Mouse (Mus musculus) myocyte (in vitro differentiated cells): Measurements from ENCODE around the gene Awat2. TPM values are rescaled to one million over a fixed set of nuclear protein-coding genes. Genes with fewer than 3 reads are reported as not detected.
"Not testable (repeated sequence)": the region's sequence is repeated elsewhere in the genome, so short reads cannot be mapped to it uniquely, and the experiment has no call there.

Source experiments
- H3K27me3 ChIP-seq: one replicate; pipeline ENCODE4 v1.6.1; 2011; ENCODE audit not compliant: control insufficient read depth, insufficient read depth, insufficient read length
- H3K36me3 ChIP-seq: one replicate; pipeline ENCODE4 v1.6.1; 2011; ENCODE audit not compliant: control insufficient read depth, insufficient read depth
- H3K4me2 ChIP-seq: one replicate; pipeline ENCODE4 v1.6.1; 2011; ENCODE audit warnings: low read depth, control low read depth
- H3K4me3 ChIP-seq: one replicate; pipeline ENCODE4 v1.5.1; 2011; ENCODE audit warnings: mild to moderate bottlenecking, control low read depth, moderate library complexity
- H3K79me2 ChIP-seq: one replicate; pipeline ENCODE4 v1.6.1; 2011; ENCODE audit not compliant: control insufficient read depth, insufficient read depth
- H3ac ChIP-seq: one replicate; pipeline ENCODE4 v1.6.1; 2011; ENCODE audit not compliant: control insufficient read depth, insufficient read length
- CEBPB ChIP-seq: IDR thresholded peaks from 2 replicates; pipeline ENCODE4 v1.6.1; 2011; ENCODE audit warnings: mild to moderate bottlenecking, moderate library complexity; ENCODE audit not compliant: poor library complexity, insufficient read depth, severe bottlenecking
- E2F4 ChIP-seq: IDR thresholded peaks from one replicate; pipeline ENCODE4 v1.6.1; 2011; ENCODE audit warnings: mild to moderate bottlenecking, control low read depth, moderate library complexity; ENCODE audit not compliant: insufficient read depth
- MAX ChIP-seq: IDR thresholded peaks from one replicate; pipeline ENCODE4 v1.6.1; 2011; ENCODE audit warnings: low read depth, mild to moderate bottlenecking, control low read depth
- MYOD1 ChIP-seq, 3 experiments: IDR thresholded peaks; one replicate each; pipeline ENCODE4 v1.6.1; 2011; ENCODE audit warnings: control low read depth in 2 of 3, low read depth in 2 of 3, mild to moderate bottlenecking in 2 of 3, moderate library complexity in 1 of 3; ENCODE audit not compliant: insufficient read length in 2 of 3, control insufficient read depth in 1 of 3
- MYOG ChIP-seq, 3 experiments: IDR thresholded peaks; one replicate each; pipeline ENCODE4 v1.6.1; 2011; ENCODE audit warnings: control low read depth in 2 of 3, low read depth in 2 of 3, mild to moderate bottlenecking in 2 of 3; ENCODE audit not compliant: insufficient read length in 2 of 3, control insufficient read depth in 1 of 3, insufficient read depth in 1 of 3
- POLR2A ChIP-seq: IDR thresholded peaks from one replicate; pipeline ENCODE4 v1.6.1; 2011; ENCODE audit warnings: low read depth, mild to moderate bottlenecking, control low read depth, moderate library complexity; ENCODE audit not compliant: insufficient read length
- POLR2AphosphoS2 ChIP-seq: IDR thresholded peaks from one replicate; pipeline ENCODE4 v1.6.1; 2011; ENCODE audit warnings: low read depth, control low read depth; ENCODE audit not compliant: insufficient read length
- REST ChIP-seq: IDR thresholded peaks from one replicate; pipeline ENCODE4 v1.6.1; 2011; ENCODE audit warnings: mild to moderate bottlenecking, control low read depth, moderate library complexity; ENCODE audit not compliant: insufficient read depth, insufficient read length
- SRF ChIP-seq: IDR thresholded peaks from one replicate; pipeline ENCODE4 v1.6.1; 2011; ENCODE audit warnings: low read depth; ENCODE audit not compliant: control insufficient read depth, insufficient read length
- TCF12 ChIP-seq: IDR thresholded peaks from one replicate; pipeline ENCODE4 v1.6.1; 2011; ENCODE audit warnings: mild to moderate bottlenecking, control low read depth; ENCODE audit not compliant: poor library complexity, insufficient read depth, severe bottlenecking
- TCF3 ChIP-seq: IDR thresholded peaks from one replicate; pipeline ENCODE4 v1.6.1; 2011; ENCODE audit warnings: low read depth, control low read depth; ENCODE audit not compliant: insufficient read length
- USF1 ChIP-seq: IDR thresholded peaks from one replicate; pipeline ENCODE4 v1.6.1; 2011; ENCODE audit warnings: low read depth, mild to moderate bottlenecking, control low read depth, moderate library complexity
- polyA plus RNA-seq: library from polyadenylated mRNA; unstranded; fragments of >200 nt; fragmentation: generic; extraction: Trizol; gene quantifications from one replicate; pipeline ENCODE4 v1.2.1, GENCODE M21; 2012; ENCODE audit warnings: missing spikeins

The Awat2 gene
- 0.40 TPM for polyA plus RNA-seq

DNA sequence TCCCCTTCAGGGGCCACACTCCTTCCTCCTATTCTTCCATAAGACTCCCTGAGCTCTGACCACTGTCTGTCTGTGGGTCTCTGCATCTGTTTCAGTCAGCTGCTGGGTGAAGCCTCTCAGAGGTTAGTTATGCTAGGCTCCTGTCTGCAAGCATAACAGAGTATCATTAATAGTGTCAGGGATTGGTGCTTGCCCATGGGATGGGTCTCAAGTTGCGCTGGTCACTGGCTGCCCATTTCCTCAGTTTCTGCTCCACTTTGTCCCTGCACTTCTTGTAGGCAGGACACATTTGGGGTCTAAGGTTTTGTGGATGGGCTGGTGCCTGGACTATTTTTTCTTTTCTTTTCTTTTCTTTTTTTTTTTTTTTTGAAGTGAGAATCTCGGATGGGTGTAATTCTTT, at the start of gene Awat2:
Gene Awat2 (minus strand): TSS at position 101 of the 400 bp plus-strand sequence.
- not testable (repeated sequence) for H3ac ChIP-seq, H3K79me2 ChIP-seq, H3K4me2 ChIP-seq, H3K4me3 ChIP-seq, H3K36me3 ChIP-seq, H3K27me3 ChIP-seq

DNA sequence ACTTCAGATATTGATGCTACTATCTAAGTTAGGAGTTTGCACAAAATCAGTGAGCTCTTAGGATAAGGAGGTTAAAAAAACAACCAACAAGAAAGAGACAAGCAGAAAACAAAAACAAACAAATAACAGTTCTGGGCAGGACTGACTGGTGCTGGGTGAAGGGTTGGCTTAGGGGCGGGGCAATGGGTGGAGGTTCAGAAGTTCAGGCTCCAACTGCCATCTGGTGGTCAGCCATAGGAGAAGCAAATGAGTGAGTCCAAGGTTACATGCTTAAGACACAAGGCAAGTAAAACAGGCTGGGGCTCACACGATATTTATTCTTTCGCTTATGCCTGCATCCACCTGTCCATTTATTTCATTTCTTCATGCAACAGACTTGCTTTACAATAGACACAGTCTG, 37.8 kb upstream of the Awat2 start:
- no peaks in the 10 kb centered on the region for H3K79me2 ChIP-seq
- peak overlapping the region; percentile 43 for H3K4me2 ChIP-seq
- TF ChIP-seq MYOD1 (IDR thresholded peaks at IDR 0.05; ENCODE audit: control insufficient read depth in 1 of 3, insufficient read length in 2 of 3, low read depth in 2 of 3) (no peak), SRF (no peak), POLR2A (no peak), TCF3 (no peak), TCF12 (no peak), MYOG (IDR thresholded peaks at IDR 0.05; ENCODE audit: control insufficient read depth in 1 of 3, insufficient read depth in 1 of 3, insufficient read length in 2 of 3, low read depth in 2 of 3) (no peak), USF1 (no peak), CEBPB (no peak), REST (no peak), E2F4 (no peak), POLR2AphosphoS2 (no peak), MAX (no peak)
- no peaks in the 10 kb centered on the region for H3K27me3 ChIP-seq
- no peak overlapping the region for H3ac ChIP-seq
- no peak overlapping the region for H3K4me3 ChIP-seq
- no peaks in the 10 kb centered on the region for H3K36me3 ChIP-seq

DNA sequence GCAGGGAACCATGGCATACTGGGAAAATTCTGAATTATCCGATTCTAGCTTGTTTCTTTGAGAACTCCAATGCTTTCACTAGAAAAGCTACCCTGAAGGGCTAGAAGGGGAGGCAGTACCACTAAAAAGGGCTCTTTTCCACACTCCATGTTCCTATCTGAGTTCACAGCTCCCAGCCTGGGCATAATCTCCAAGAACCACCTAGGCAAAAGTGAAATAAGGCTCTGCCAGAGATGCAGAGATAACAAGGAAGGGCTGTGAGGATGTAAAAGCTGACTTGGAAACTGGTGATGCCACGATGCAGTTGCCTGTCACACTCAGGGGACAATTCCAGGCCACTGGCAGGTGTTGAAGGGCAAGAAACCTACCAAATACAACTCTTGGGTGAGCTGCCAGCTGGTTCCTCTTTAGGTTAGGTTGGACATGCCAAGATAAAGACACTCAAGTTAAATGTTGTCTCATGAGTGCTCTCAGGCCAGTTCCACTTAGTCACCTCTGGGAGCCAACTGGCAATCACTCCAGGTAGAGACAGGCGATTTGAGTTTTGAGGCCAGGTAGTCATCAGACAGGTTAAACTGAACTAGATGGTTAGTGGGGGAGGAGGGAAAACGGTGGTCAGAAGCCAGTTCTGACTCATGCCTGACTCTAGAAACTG, 33.2 kb upstream of the Awat2 start:
- Histone ChIP-seq H3K4me2 (no peak overlapping the region), H3ac (no peak overlapping the region), H3K27me3 (no peaks in the 10 kb centered on the region), H3K4me3 (no peak overlapping the region), H3K36me3 (no peaks in the 10 kb centered on the region), H3K79me2 (no peaks in the 10 kb centered on the region)
- no peak for TF ChIP-seq MYOG (IDR thresholded peaks at IDR 0.05; ENCODE audit: control insufficient read depth in 1 of 3, insufficient read depth in 1 of 3, insufficient read length in 2 of 3, low read depth in 2 of 3)
- TF ChIP-seq MAX = no peak
- no peak for TF ChIP-seq USF1
- no peak for TF ChIP-seq E2F4
- TF ChIP-seq TCF12 = no peak
- TF ChIP-seq POLR2AphosphoS2 = no peak

DNA sequence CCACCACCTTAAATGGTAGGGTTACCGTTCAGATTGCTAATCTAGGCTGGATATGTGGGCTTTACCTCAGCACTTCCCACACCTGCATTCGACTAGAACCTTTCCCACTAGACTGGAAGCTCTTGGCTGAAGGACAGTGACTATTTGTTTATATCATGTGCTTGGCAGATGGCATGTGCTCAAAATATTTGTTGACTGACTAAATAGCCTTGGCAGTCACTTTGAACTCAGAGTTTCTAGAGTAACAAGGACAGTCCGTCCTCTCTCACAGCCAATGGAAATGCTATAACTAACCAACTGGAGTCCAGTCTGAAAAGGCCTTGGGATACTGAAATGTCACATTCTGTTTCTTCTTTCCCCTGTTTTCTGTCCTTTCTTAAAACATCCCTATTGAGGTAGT, 29.0 kb upstream of the Awat2 start:
- Histone ChIP-seq H3ac (no peak overlapping the region), H3K27me3 (no peaks in the 10 kb centered on the region), H3K4me2 (no peak overlapping the region), H3K79me2 (no peaks in the 10 kb centered on the region), H3K36me3 (no peaks in the 10 kb centered on the region), H3K4me3 (no peak overlapping the region)
- TF ChIP-seq MAX (no peak), CEBPB (no peak), SRF (no peak), POLR2AphosphoS2 (no peak), TCF12 (no peak), E2F4 (no peak), REST (no peak), USF1 (no peak), MYOD1 (IDR thresholded peaks at IDR 0.05; ENCODE audit: control insufficient read depth in 1 of 3, insufficient read length in 2 of 3, low read depth in 2 of 3) (no peak), POLR2A (no peak), MYOG (IDR thresholded peaks at IDR 0.05; ENCODE audit: control insufficient read depth in 1 of 3, insufficient read depth in 1 of 3, insufficient read length in 2 of 3, low read depth in 2 of 3) (no peak), TCF3 (no peak)

DNA sequence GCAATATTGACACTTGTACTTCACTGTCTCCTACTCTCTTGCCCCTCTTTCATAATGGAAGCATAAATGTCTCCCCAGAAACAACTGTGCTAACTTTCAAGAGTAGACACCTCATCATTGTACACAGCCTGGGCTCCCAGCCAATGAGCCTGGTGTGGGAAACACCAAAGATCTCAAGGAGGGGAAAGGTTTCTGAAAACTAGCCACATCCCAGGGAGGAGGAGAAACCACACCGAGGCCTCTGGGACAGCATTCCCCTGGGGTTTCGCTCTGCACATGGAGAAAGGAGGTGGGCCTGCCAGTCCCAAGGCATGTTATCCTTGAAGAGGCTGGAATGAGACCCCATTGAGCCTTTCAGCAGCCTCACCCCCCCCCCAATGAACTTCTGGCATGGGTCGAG, 27.6 kb upstream of the Awat2 start:
- Histone ChIP-seq H3ac (no peak overlapping the region), H3K27me3 (no peaks in the 10 kb centered on the region), H3K36me3 (no peaks in the 10 kb centered on the region), H3K4me3 (no peak overlapping the region), H3K4me2 (no peak overlapping the region), H3K79me2 (no peaks in the 10 kb centered on the region)
- TF ChIP-seq E2F4 = no peak
- TF ChIP-seq POLR2A = no peak
- TF ChIP-seq SRF = no peak
- TF ChIP-seq REST = no peak
- TF ChIP-seq MYOG (IDR thresholded peaks at IDR 0.05; ENCODE audit: control insufficient read depth in 1 of 3, insufficient read depth in 1 of 3, insufficient read length in 2 of 3, low read depth in 2 of 3) = no peak
- no peak for TF ChIP-seq TCF12
- no peak for TF ChIP-seq MYOD1 (IDR thresholded peaks at IDR 0.05; ENCODE audit: control insufficient read depth in 1 of 3, insufficient read length in 2 of 3, low read depth in 2 of 3)
- TF ChIP-seq USF1 = no peak
- TF ChIP-seq TCF3 = no peak
- no peak for TF ChIP-seq POLR2AphosphoS2
- no peak for TF ChIP-seq CEBPB
- TF ChIP-seq MAX = no peak
